Mouse (Mus musculus): ENCODE results near the gene Rin3.

Gene Rin3

DNA sequence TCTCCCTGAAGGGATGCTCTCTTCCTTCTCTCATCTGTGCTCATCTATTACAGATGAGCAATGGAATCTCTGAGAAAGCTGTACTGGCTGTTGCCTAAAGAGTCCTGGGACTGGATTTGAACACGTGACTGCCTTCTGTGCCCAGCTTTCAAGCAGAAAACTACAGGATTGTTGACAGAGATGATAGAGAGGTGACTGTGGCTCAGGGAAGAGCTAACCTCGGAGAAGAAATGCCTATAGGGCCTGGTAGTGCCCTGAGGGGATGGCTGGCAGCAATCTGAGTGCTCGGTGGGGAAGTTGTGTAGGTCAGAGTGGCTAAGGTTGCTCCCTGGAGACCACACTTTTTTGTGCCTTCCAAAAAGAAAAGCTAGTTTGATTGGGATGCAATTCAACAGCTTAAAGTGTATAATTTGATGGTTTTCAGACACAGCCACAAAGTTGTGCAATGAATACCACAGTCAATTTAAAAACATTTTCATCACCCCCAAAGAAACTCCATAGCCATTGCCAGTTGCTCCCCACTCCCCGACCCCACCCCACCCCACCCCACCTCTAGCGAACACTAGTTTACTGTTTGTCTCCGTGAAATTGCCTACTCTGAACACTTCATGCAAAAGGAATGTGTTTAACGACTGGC is 1.9 kb upstream of the Rin3 start:
- DNase-seq (ENCODE audit: low spot score) = no peak

DNA sequence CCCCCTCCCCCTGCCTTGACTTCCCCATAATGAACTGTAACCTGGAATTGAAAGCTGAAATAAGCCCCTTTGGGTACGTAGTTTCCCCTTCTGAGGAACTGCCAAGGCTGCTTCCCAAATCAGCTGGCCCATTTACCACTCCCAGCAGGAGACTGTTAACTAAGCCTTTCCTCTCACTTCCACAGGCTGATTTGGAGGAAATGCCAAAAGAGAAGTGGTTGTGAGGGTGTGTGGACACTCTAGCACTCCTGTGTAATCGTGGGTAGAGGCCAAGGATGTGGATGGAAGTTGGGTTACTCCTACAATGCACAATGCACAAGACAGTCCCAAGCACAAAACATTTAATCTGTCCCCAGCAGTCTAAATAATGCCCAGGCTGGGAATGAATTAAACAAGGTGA is 722 bp upstream of the Rin3 start:
- no peak for DNase-seq (ENCODE audit: low spot score)

GRCm38 (mm10) chr12:102283483-102284266 is 827 bp downstream of the Rin3 start:
- DNase-seq (ENCODE audit: low spot score) = peak; percentile 57

- no peak for DNase-seq (ENCODE audit: low spot score)
Measured at GRCm38 (mm10) chr12:102284267-102284610, 1.4 kb downstream of the Rin3 start.

DNA sequence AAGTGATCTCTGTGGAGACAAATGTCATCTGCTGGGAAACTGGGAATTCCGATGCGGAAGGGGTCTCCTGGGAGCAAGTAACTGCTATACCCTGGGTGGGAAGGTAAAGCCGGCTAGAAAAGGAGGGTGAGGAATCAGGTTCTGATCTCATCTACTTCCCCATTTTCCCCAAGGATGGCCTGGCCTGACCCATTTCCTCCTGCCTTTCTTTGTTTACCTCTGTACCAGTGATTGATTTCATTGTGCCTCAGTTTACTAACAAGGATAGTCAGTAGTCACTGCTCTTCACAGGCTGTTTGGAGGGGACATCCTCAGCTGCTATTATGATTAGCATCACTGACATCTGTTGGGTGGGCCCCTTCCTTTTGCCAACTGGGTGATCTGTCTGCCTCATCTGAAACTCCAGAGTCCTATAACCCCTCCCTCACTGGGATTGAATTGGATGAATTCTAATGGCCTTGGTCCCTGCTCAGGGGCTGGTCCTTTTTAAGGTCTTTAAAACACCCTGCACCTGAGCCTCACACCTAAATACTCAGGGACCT is 1.8 kb downstream of the Rin3 start:
- no peak for DNase-seq (ENCODE audit: low spot score)

DNA sequence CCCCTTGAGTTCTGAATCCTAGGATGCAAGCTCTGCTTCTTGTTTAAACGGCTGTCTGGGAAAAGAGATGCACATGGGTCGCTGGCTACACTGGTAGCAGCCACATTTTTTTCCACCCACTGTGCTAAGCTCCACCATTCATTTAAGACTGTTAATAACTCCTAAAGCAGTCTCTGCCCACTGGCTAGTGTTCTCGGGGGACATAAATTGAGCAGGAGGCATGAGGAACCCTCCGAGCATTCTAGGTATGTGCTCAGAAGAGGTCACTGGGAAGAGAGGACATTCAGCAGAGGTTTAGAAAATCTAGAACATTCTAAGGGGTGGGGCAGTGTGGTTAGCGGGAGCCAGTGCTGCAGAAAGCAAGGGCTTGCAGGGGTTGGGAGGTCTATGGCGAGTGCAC is 2.5 kb downstream of the Rin3 start:
- no peak for DNase-seq (ENCODE audit: low spot score)

- no peak for DNase-seq (ENCODE audit: low spot score)
Measured at GRCm38 (mm10) chr12:102285779-102286178, 2.9 kb downstream of the Rin3 start.

- DNase-seq (ENCODE audit: low spot score) = no peak
Measured at GRCm38 (mm10) chr12:102286681-102287414, 4.0 kb downstream of the Rin3 start.

GRCm38 (mm10) chr12:102287904-102288602 is 5.2 kb downstream of the Rin3 start:
- no peak for DNase-seq (ENCODE audit: low spot score)

- no peak for DNase-seq (ENCODE audit: low spot score)
Measured at GRCm38 (mm10) chr12:102288846-102289245, 6.0 kb downstream of the Rin3 start.

- DNase-seq (ENCODE audit: low spot score) = no peak
Measured at GRCm38 (mm10) chr12:102289568-102289967, 6.7 kb downstream of the Rin3 start.

DNA sequence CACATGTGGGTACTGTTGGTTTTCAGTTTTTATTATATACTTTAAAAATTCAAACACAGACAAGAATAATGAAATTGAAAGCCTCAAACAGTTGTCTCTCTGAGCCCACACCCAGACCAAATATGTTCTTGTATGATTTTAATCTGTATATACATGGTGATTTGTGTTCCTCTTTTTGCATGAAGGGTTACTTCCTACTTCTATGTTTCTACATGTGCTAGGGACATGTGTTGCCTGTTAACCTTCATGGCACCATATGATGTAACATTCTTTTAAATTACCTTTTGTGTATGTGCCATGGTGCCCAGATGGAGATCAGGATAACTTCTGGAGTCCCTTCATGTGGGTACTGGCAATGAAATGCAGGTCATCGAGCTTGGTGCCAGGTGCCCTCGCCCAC is 7.8 kb downstream of the Rin3 start:
- no peak for DNase-seq (ENCODE audit: low spot score)

- DNase-seq (ENCODE audit: low spot score) = no peak
Measured at GRCm38 (mm10) chr12:102291686-102292085, 8.8 kb downstream of the Rin3 start.

DNA sequence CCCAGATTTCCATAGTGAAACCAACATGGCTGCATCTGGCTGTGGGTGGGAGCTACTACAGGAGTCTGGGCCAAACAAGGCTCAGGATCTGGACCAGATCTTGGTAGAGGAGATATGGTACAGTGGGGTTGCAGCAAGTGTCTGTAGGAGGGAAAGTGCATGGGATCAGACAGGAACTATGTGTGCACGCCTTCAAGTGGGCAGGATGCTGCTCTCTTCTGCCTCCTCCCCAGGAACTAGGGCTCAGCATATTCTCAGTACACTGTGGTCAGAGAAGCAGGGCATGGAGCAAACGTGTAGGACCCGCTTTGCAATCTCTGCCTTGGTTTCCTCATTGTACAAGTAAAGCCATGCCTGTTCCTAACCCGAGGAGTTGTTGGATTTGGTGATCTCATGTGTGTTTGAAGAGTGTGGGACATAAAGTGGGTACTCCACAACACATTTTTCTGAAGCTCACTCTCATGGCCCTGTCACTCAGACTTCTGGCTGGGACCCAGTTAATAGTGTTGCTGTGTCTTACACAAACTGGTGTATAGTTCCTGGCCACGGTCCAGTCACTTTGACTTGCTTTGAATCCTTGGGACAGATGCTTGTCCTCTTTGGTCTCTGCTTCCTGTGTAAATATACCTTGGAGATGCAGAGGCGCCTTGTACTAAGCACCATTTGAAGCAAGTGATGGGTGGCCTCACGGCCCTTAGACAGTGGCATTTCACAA is 9.8 kb downstream of the Rin3 start:
- no peak for DNase-seq (ENCODE audit: low spot score)

DNA sequence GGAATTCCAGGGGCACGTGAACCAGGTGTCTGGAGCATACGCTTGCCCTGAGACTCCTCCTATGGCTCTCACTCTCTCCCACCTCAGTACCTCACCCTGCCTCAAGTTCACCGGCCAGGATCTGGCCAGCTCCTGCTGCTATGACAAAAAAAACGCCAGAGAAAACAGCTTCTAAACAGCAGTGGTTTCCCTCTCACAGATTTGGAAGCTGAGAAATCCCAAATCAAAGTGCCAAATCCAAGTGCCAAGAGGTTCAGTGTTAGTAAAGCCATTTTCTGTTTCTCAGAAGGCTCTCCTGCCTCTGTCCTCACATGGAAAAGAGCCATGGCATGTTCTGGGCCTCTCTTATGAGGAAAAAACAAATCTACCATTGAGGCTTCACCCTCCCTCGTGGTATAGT is 11.8 kb downstream of the Rin3 start:
- DNase-seq (ENCODE audit: low spot score) = no peak

DNA sequence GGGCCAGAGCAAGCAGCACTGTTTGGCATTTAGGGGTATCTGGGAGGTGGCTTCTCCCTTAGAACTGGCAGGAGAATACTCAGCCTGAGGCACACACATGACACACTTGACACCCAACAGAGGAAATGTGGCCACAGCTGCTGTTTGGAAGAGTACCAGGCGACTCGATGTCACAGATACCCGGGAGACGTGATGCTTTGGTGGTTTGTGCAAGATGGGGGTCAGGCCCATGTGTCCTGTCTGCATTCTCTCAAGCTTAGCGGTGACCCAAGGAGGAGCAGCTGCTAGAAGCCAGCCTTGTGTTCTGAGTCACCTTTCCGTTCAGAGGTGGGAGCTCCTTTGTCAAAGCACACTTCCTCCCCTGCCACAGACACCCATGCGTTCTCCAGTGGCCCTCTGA is 12.4 kb downstream of the Rin3 start:
- no peak for DNase-seq (ENCODE audit: low spot score)

GRCm38 (mm10) chr12:102295662-102296061 is 12.8 kb downstream of the Rin3 start:
- no peak for DNase-seq (ENCODE audit: low spot score)

- DNase-seq (ENCODE audit: low spot score) = no peak
Measured at GRCm38 (mm10) chr12:102296361-102296760, 13.5 kb downstream of the Rin3 start.

DNA sequence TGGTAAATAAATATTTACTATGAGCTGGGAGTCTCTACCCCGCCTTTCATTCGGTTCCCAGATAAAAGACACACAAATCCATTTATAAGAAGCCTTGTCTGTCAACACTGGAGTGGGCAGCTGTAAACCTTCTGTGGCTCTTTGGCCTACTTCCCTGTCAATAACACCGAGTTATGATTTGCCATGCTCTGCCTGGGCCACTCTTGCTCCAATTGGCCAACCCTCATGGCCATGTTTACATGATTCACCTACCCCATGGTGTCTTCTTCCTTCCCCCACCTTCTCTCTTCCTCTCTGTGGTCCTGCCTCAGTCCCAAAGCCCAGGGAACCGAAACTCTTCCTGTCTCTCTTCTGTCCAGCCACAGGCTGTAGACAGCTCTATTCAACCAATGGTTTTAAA is 14.1 kb downstream of the Rin3 start:
- no peak for DNase-seq (ENCODE audit: low spot score)

DNA sequence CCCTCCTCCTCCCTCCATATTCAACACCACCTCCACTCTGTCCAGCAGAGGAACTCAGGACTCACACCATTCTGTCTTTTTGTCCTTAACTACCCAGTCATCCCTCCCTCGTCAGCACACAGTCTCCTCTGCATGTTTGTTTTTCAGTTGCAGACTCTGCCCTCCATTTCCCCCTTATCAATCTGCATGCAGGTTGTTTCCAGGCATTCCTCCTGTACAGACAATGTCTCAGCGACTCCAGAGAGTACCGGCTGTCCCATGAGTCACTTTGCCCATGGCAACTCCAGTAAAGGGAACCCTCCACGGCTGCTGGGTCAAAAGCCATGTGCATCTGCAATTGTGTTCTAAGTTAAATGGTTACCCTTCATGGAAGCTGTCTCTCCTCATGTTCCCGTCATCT is 16.4 kb downstream of the Rin3 start:
- DNase-seq (ENCODE audit: low spot score) = no peak

- DNase-seq (ENCODE audit: low spot score) = no peak
Measured at GRCm38 (mm10) chr12:102301585-102301984, 18.7 kb downstream of the Rin3 start.

- no peak for DNase-seq (ENCODE audit: low spot score)
Measured at GRCm38 (mm10) chr12:102302322-102302721, 19.5 kb downstream of the Rin3 start.

Data from embryo, embryonic 10 days (tissue).